Mouse (Mus musculus) T-helper 2 cell (primary cell): ENCODE measurements at regions not wholly inside any gene's neighbourhood (a gene's known extent, or its start where the extent isn't known, plus 50 kb on each side); places are given as distances from the start of the nearest gene placed in this dataset.

ENCODE experiments used
- in situ Hi-C: fragments of 300-600 bp; cut with MboI, MseI; formaldehyde crosslinking; loops from one replicate; pipeline ENCODE4 v1.15.1; 2025; ENCODE audit warnings: high pct_unique_total_duplicates

DNA sequence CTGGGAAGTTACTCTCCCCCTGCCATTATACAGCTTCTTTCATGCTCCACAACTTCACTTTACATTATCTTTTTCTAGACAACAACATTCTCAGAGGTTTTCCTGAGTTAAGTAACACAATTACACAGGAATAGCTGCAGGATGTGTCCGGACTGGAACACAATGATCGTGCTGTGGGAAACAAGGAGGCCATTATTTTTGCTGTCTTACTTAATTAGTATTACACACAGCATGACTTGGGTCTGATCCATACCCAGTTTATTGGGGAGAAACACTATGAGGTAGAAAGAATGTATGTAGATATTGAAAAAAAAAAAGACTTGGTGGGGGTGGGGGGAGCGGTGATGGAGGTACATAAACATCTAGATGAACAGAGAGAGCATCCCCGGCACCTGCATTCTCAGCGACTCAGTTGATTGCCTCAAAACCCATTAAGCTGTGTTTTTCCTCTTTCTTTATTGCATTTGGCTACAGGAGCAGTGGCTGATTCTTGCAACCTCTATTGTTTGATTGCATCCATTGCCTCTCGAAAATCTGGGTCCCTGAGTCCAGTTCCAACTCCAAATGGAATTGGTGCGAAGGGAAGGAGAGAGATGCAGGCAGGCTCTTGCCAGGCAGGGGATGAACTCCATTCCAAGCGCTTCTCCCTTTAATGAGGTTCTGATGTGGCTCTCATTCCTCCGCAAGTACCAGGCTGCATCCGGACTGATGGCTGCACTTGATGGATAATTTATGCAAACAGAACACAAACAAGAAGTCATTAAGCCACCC lies 529.8 kb downstream of the Slc4a3 start:
- in situ Hi-C loops, result no loop called here

DNA sequence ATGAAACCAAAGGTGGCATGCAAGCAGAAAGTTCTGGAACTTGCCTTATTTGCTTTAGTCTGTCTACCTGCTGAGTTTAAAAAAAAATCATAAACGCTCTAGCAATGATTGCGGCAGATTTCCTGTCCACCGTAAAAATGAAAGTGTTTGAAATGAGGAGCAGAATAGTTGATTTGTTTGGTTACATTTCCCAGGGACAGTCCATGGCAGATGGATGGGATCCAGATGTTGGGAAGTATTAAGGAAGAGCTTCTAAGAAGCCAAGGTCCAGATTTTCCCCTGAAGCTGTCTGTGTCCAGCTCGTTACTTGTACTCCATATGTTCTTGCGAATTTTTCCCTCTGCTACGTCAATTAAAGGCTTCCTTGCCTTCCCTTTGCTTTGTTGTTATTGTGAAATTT lies 534.2 kb downstream of the Slc4a3 start:
- in situ Hi-C loops, result no loop called here

- in situ Hi-C loops, result no loop called here
These were observed 535.6 kb downstream of the Slc4a3 start for GRCm38 (mm10) chr1:76081700-76082099.

- in situ Hi-C loops, result no loop called here
These were observed 537.4 kb downstream of the Slc4a3 start for GRCm38 (mm10) chr1:76083273-76084036.

GRCm38 (mm10) chr1:76091031-76091430 lies 545.0 kb downstream of the Slc4a3 start:
- in situ Hi-C loops, result no loop called here

GRCm38 (mm10) chr1:76113281-76113680 lies 567.2 kb downstream of the Slc4a3 start:
- in situ Hi-C loops, result loop anchor here (10.0 kb wide), 1 partner anchor 602 kb away; no protein-coding TSS in a partner anchor

GRCm38 (mm10) chr1:76120840-76121239 lies 574.8 kb downstream of the Slc4a3 start:
- in situ Hi-C loops, result no loop called here

DNA sequence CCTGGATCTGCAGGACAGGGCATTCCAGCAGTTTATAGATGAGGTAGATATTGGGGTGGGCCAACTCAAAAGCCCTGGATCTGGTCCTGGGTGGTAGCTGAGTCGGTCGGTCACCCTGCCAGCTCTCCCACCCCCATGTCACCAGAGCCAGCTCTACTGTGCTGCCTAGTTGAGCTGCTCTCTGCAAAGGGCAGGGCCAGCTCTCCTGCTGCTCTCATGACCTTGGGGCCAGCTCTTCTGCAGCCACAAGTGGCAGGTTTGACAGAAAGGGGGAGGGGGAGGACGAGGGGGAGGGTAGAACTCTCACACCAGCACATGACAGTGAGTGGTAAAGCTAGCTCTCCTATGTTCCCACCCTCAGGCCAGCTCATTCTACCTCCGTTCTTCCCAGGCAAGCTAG lies 584.3 kb downstream of the Slc4a3 start:
- in situ Hi-C loops, result no loop called here

DNA sequence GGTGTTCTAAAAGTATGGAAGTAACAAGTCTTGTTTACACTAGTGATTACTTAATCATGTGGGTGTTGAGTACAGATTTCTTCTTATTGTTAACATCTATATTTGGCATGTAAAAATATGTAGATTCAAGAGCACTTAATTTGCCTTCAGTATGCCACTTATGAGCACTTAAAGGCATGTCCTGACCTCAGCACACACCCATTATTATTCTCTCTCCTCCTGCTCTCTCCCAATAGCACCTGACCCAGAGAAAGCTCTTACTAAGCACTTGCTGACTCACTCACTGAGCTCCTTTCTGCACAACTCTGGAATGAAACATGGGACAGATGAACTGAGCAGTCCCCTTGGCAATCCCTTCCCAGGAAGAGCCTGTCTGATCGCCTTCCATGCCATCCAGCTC lies 590.7 kb downstream of the Slc4a3 start:
- in situ Hi-C loops, result no loop called here

DNA sequence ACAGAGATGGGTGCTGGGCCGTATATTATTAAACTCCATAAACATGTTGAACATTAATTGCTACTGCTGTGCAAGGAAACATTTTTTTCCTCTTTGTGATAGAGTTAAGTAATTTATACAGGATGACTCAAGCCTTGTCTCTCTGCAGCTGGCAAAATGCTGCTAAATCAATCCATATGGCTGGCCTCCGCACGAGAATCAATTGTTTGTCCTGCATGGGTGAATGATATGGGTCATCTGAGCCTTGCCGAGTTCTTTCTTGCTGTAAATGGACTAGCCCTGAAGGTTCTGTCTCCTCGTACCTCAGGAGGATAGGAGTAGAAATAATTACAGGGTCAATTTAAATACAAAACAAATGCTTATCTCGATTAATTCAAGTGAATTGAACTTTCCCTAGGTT lies 591.6 kb downstream of the Slc4a3 start:
- in situ Hi-C loops, result no loop called here

DNA sequence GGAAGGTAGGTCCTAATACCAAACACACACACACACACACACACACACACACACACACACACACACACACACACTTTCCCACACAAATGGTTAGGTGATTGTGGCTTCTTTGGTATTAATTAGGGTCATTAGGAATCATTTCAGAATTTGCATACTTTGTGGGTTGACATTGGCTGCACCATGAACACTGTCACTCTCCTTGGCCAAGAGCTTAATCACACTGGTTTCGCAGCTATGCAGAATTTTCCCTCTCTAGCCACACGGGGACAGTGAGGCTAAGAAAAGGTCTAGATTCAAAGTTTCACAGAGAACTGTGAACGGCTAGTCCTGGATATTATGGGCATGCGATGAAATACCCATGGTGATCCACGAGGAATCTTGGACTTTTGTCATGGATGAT lies 597.5 kb downstream of the Slc4a3 start:
- in situ Hi-C loops, result no loop called here

DNA sequence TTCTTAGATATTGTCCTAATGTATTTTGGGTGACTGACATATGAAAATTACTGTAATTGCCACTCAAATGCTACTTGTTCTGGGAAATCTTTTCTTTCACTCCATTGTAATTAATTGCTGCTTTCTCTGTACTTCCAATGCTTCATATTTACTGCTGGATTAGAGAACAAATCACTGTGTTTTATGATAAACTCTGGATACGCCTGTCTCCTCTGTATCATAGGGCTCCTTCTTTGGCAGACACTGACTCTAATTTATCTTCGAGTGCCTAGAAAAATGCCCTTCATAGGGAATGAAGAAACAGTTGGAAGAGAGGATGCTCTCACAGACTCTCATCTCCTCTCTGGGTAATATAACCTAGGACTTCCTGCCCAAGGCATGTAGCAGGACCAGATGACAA lies 602.9 kb downstream of the Slc4a3 start:
- in situ Hi-C loops, result no loop called here

DNA sequence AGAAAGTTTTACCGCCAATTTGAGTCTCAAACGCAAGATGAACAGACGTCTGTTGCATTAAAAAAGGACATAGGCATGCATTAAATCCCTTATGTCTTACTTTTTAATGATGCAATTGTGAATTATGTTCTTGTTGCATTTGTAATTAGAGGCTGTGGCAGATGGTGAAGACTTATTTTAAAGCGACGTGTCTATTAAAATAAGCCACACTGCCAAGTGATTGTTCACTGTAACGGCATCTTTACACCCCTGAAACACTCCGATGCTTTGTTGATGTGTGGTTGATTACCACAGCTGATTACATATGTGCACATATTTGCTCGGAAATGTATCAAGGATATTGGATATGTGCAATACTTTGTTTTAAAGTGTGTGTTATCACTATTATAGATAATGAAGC lies 610.2 kb downstream of the Slc4a3 start:
- in situ Hi-C loops, result no loop called here

- in situ Hi-C loops, result no loop called here
These were observed 621.4 kb downstream of the Slc4a3 start for GRCm38 (mm10) chr1:76167486-76167885.

- in situ Hi-C loops, result loop anchor here (10.0 kb wide), 1 partner anchor 1224 kb away; no protein-coding TSS in a partner anchor
These were observed 635.1 kb downstream of the Slc4a3 start for GRCm38 (mm10) chr1:76181181-76181580.

DNA sequence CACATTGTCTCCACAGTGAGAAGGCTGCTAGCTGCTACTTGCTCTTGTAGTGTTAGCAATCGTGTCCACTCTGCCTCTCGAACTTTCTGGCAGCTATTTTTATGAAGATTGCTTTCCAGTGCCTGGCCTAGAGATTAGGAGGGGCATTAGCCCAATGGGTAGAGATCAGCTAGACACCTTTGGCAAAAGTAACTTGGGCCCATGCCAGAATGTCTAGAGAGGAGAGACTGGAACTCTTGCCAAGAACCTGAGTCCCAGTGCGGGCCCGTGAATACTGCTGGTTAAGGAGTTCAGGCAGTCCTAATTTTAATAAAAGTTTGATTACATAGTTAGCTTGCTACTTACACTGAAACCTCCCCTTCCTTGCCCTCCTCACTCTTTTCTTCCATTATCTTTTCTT lies 648.8 kb downstream of the Slc4a3 start:
- in situ Hi-C loops, result no loop called here

DNA sequence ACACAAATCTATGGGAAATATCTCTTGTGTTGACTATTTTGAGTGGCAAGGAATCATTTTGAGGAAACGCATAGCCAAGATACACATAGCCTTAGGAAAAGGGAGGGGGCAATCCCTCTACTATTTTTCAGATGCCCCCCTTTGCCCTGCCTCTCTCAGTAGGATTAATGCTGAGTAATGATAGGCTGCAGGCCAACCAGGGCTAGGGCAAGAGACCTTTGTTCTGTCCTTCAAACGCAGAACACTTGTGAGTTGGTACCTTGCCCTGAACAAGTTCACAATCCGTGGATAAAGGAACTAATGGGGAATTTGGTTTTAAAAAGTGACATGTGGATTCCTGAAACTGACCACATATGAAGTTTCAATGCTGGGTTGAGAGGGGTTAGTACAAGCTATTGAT lies 651.6 kb downstream of the Slc4a3 start:
- in situ Hi-C loops, result no loop called here

- in situ Hi-C loops, result no loop called here
These were observed 654.8 kb downstream of the Slc4a3 start for GRCm38 (mm10) chr1:76200906-76201305.

GRCm38 (mm10) chr1:76212486-76212885 lies 666.4 kb downstream of the Slc4a3 start:
- in situ Hi-C loops, result no loop called here

DNA sequence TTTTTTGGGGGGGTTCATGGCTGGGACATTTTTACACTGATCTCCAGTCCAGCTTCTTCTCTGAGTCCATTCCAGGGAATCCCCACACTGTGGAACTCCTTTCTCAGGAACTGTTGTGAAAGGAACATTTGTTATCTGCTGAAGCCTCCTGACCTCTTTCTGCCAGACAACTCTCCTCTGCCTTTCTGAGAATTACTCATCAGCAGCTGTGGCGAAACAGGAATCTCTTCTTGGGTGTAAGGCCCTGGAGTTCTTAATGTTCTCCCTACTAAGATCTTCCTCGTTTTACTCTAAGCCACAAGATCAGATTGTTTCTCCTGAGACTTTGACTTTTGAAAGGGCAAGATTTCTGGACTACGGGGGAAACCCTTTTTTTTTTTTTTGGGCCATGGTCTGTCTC lies 698.7 kb downstream of the Slc4a3 start:
- in situ Hi-C loops, result no loop called here

DNA sequence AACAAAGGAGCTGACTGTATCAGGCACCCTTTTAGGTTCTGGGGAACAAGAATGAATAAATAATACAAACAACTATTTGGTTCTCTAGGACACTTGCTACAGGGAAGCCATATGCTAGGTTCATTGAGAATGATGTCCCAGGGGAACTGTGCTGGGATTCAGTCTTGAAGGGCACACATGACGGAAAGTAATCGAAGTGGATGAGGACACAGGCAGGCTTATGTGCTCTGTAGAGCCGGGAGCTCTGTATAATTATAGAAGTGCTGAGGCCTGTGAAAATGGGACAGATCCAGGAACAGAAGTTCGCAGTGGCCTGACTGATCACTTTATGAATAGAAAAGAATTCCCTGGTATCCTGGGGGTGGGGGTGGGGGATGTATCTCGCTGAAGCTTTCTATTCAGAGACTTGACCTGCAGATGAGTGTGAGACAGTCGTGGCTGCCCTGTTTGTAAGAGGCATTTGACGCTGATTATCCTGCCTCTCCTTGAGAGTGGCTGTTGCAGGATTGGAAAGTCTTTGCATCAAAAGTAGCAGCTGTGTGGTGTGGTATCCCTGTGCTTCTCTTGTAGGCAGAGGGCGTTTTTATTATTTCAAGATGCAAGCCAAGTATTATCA lies 700.2 kb downstream of the Slc4a3 start:
- in situ Hi-C loops, result no loop called here

DNA sequence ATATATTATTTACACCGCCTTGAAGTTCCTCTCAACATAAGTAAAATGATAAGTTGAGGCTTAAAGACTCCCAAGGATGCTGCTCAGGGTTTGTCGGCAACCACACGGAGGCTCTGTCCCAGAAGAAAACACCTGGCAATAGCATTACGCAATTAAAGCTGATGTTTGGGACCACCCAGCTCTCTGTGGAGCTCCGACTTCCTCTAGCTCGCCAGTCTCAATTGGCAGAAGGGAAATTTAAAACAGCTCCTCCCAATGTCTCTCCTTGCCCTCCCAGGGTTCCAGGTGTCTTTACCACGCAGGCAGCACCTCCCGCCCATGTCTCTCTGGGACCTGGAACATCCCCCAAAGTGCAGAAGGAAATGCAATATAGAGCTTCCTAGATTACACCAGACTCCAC lies 701.1 kb downstream of the Slc4a3 start:
- in situ Hi-C loops, result no loop called here

DNA sequence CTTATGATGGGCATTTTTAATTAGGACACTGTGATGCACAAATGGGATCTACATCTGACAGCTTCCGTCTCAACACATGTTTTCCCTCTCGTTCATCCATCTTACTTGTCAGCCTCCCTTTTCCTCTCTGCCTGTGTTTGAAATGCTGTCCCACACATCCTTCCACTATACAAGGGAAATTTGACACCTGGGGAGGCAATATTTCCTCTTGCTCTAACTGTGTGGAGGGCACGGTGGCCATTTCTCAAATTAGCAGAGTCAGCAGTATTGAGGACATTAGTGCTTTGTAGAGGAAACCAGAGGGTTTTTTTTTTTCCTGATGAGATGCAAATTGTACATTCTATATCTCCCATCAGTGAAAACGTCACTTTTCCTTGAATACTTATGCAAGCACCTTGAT lies 712.2 kb downstream of the Slc4a3 start:
- in situ Hi-C loops, result no loop called here
